Mouse (Mus musculus): ENCODE data around the gene Ly6g6c. TPM values are rescaled to one million over a fixed set of nuclear protein-coding genes. Genes with fewer than 3 reads are reported as not detected.

Gene Ly6g6c
- polyA plus RNA-seq, 1 experiment from 2014 or later, result not detected

DNA sequence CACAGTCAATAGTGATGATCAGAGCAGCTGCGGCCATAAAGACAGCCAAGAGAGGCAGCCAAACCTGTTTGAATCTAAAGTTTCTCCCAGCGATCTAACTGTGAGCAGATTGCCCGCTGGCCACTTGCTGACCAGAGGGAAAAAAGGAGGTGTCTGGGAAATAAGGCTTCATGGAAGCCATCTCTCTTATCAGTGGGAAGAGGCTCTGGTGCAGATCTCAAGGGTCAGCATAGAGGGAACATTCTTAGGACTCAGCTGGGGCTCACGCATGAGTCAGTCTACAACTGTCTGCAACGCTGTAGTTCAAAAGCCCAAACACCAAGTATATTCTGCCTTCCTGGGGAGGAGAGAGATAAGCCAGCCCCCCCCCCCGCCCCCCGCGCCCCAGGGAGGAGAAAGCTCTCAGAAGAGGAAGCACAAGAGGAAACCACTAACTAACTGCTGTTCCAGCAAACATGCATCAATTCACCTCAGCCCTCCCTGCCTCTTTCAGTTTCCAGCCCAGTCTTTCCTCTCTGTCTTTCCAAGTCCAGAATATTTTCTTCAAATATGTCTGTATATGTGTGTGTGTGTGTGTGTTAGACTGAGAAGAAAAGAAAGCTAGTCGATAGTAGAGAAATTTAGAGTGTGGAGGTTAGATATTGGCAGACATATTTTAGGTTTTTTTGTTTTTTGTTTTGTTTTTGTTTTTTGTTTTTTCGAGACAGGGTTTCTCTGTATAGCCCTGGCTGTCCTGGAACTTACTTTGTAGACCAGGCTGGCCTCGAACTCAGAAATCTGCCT, 16.8 kb upstream of the Ly6g6c start:
- H3K4me3 ChIP-seq (replicated peaks), result no peak overlapping the region
- no peak overlapping the region for H3K9ac ChIP-seq (replicated peaks)
- H3K36me3 ChIP-seq, result peaks cover 12% of the 10 kb centered on the region
- no peaks in the 10 kb centered on the region for H3K27me3 ChIP-seq
- ATAC-seq (ENCODE audit: insufficient number of reproducible peaks, insufficient read depth, low FRiP score, low TSS enrichment, low read depth), result no peak
- 38% methylated on average over 10 of the region's 11 CpGs for WGBS
- H3K9me3 ChIP-seq, result no peaks in the 10 kb centered on the region
- peak overlapping the region; percentile 47 for H3K27ac ChIP-seq
- peaks cover 53% of the 10 kb centered on the region for H3K4me1 ChIP-seq (replicated peaks)
- H3K4me2 ChIP-seq, result peak overlapping the region; percentile 7; the same call in 1 of the 2 replicates

DNA sequence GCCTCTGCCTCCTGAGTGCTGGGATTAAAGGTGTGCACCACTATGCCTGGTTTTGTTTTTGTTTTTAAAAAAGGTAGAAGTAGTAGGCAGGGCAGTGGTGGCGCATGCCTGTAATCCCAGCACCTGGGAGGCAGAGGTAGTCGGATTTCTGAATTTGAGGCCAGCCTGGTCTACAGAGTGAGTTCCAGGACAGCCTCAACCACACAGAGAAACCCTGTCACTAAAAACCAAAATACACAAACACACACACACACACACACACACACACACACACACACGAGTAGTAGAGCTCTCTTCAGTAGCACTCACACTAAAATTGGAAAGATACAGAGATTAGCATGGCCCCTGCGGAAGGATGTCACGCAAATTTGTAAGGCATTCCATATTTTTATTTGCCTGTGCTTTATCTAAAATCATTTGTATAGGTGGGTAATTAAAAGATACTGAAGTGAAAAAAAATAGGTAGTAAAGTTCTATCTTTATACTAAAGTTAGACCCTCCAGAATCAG, 16.2 kb upstream of the Ly6g6c start:
- H3K4me1 ChIP-seq (replicated peaks), result peaks cover 53% of the 10 kb centered on the region
- no peak for ATAC-seq (ENCODE audit: insufficient number of reproducible peaks, insufficient read depth, low FRiP score, low TSS enrichment, low read depth)
- no peak overlapping the region for H3K9ac ChIP-seq (replicated peaks)
- H3K27ac ChIP-seq, result peak overlapping the region; percentile 95; the same call in 1 of the 2 replicates
- WGBS, result 78% methylated on average over 5 of the region's 5 CpGs
- no peaks in the 10 kb centered on the region for H3K27me3 ChIP-seq
- no peaks in the 10 kb centered on the region for H3K9me3 ChIP-seq
- H3K4me3 ChIP-seq (replicated peaks), result peak overlapping the region; percentile 70; the same call in 1 of the 2 replicates
- peaks cover 18% of the 10 kb centered on the region for H3K36me3 ChIP-seq
- H3K4me2 ChIP-seq, result peak overlapping the region; percentile 86

DNA sequence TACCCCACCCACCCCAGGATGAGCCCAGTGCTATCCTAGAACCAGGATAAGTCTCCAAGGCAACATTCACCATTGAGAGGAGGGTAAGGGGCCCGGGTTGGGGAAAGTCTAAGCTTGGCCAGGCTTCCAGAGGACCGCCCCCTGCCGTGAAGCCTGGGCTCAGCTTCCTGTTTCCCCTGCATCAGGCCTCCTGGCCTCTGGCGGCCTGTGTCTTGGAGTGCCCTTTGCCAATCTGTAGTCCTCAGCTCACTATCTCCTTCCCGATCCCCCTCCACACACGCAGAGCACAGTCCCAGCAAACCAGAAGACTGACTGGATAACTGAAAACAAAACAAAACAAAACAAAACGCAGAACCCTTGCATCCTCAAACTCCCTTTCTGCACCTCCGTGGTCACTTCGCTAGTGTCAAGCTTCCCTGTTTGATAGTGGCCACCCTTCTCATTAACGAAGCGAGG, 15.6 kb upstream of the Ly6g6c start, which contains the start of gene Clic1:
Gene Clic1 (plus strand): TSS at position 406 of the 456 bp plus-strand sequence.
- peaks cover 53% of the 10 kb centered on the region for H3K4me1 ChIP-seq (replicated peaks)
- no peak for ATAC-seq (ENCODE audit: insufficient number of reproducible peaks, insufficient read depth, low FRiP score, low TSS enrichment, low read depth)
- H3K27ac ChIP-seq, result peak within 1 kb of the TSS; percentile 95
- H3K36me3 ChIP-seq, result peaks cover 24% of the 10 kb centered on the region
- H3K9me3 ChIP-seq, result no peaks in the 10 kb centered on the region
- peak within 1 kb of the TSS; percentile 86 for H3K4me2 ChIP-seq
- peak within 1 kb of the TSS; percentile 70 for H3K4me3 ChIP-seq (replicated peaks)
- peak within 1 kb of the TSS; percentile 77 for H3K9ac ChIP-seq (replicated peaks)
- H3K27me3 ChIP-seq, result no peaks in the 10 kb centered on the region
- under 1% methylated on average over 11 of the region's 11 CpGs for WGBS

DNA sequence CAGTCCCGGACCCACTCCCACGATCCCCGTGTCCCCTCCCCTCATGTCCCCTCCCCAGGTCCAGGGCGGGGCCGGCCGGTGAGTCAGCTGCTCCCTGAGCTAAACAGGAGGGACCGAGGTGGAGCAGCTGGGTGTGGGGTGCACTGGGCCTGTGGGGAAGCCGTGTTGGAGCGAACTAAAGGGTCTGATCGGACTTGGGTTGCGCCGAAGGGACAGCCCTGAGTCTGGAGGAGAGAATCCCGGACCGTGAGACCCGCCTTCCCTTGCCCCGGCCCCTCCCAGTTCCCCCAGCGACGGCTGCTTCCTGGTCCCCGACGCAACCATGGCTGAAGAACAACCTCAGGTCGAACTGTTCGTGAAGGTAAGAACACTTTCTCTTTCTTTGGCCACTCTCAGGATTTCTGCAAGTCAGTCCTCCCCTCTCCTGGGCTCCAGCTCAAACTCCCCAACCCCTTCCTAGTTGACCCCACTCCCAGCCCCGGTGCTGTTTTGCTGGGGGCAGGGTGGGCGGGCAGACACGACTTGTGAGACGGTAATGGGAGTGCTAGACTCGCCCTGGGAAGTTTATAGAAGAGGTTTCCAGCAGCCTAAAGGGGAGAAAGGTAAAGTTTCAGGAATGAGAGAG, 14.9 kb upstream of the Ly6g6c start:
- Histone ChIP-seq H3K27ac (peak overlapping the region; percentile 95), H3K4me2 (peak overlapping the region; percentile 86), H3K4me1 (replicated peaks) (peaks cover 53% of the 10 kb centered on the region), H3K27me3 (no peaks in the 10 kb centered on the region), H3K9ac (replicated peaks) (peak overlapping the region; percentile 77), H3K4me3 (replicated peaks) (peak overlapping the region; percentile 70), H3K36me3 (peaks cover 30% of the 10 kb centered on the region), H3K9me3 (no peaks in the 10 kb centered on the region)
- no peak for ATAC-seq (ENCODE audit: insufficient number of reproducible peaks, insufficient read depth, low FRiP score, low TSS enrichment, low read depth)
- WGBS, result under 1% methylated on average over 27 of the region's 27 CpGs

DNA sequence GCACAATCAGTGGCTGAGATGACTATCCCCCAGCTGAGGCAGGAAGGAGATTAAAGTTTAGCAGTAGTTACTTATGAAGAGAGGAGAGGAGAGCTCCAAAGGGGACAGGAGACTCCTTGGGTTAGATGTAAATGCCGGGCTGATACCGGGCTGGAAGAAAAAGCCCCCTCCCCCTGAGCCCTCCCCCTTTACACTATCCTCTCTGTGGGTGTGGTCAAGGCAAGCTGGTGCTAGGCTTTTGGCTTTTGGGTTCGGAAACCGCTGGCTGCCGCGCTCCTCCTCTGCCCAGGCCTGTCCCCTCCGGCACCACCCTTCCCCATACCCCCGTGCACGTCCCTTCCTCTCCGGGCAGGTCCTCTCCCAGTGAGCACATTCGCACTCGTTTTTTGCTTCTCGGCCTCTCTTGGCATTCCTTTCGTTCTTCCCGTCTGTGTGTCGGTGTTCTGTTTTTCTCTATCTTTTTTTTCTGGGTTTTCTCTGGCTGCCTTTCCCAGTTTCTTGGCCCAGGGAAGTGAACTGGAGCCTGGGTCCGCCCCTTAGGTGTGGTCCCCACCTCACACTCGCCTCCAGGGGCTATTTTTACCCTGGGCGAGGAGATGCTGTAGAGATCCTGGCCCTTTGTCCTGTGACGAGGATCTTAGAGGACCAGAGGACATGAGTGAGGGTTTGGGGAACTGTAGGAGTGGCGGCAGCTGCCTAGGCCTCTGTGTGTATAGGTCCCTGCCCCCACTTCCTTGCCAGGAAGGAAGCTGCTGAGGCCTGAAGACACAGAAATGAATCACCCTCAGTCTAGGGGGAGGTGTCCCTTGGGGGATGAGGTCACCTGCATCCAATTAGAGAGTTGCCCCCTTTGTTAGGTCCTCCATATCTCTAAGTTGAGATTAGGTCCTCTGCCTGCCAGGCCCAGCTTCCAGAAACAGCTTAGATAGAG, 13.8 kb upstream of the Ly6g6c start:
- H3K9ac ChIP-seq (replicated peaks), result peak overlapping the region; percentile 77
- WGBS, result 1% methylated on average over 21 of the region's 21 CpGs
- no peaks in the 10 kb centered on the region for H3K9me3 ChIP-seq
- H3K27me3 ChIP-seq, result no peaks in the 10 kb centered on the region
- H3K36me3 ChIP-seq, result peaks cover 41% of the 10 kb centered on the region
- H3K4me1 ChIP-seq (replicated peaks), result peaks cover 45% of the 10 kb centered on the region
- H3K4me3 ChIP-seq (replicated peaks), result peak overlapping the region; percentile 70
- peak overlapping the region; percentile 95 for H3K27ac ChIP-seq
- peak overlapping the region; percentile 86 for H3K4me2 ChIP-seq
- no peak for ATAC-seq (ENCODE audit: insufficient number of reproducible peaks, insufficient read depth, low FRiP score, low TSS enrichment, low read depth)

DNA sequence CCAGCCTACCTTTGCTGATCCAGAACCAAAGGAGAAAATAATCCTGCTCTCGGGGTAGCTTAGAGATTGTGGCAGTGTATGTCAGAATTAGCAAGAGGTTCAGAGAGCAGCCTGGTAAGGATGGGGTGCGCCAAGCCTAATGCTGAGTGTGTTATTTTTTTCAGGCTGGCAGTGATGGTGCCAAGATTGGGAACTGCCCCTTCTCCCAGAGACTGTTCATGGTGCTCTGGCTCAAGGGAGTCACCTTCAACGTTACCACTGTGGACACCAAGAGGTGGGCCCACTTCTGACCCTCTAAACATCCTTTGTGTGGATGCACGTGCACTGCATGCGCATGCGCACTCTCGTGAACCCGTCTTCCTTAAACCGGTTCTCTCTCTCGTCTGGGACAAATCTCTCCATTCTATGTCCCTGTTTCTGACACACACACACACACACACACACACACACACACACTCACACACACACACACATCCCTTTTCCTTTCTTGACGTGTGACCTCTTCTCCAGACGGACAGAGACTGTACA, 12.9 kb upstream of the Ly6g6c start:
- peak overlapping the region; percentile 95 for H3K27ac ChIP-seq
- 89% methylated on average over 12 of the region's 12 CpGs for whole genome bisulfite sequencing
- no peaks in the 10 kb centered on the region for H3K9me3 ChIP-seq
- peak overlapping the region; percentile 70 for H3K4me3 ChIP-seq (replicated peaks)
- peaks cover 49% of the 10 kb centered on the region for H3K36me3 ChIP-seq
- no peaks in the 10 kb centered on the region for H3K27me3 ChIP-seq
- H3K4me1 ChIP-seq (replicated peaks), result peaks cover 40% of the 10 kb centered on the region
- peak overlapping the region; percentile 77 for H3K9ac ChIP-seq (replicated peaks)
- no peak for ATAC-seq (ENCODE audit: insufficient number of reproducible peaks, insufficient read depth, low FRiP score, low TSS enrichment, low read depth)
- peak overlapping the region; percentile 86 for H3K4me2 ChIP-seq

DNA sequence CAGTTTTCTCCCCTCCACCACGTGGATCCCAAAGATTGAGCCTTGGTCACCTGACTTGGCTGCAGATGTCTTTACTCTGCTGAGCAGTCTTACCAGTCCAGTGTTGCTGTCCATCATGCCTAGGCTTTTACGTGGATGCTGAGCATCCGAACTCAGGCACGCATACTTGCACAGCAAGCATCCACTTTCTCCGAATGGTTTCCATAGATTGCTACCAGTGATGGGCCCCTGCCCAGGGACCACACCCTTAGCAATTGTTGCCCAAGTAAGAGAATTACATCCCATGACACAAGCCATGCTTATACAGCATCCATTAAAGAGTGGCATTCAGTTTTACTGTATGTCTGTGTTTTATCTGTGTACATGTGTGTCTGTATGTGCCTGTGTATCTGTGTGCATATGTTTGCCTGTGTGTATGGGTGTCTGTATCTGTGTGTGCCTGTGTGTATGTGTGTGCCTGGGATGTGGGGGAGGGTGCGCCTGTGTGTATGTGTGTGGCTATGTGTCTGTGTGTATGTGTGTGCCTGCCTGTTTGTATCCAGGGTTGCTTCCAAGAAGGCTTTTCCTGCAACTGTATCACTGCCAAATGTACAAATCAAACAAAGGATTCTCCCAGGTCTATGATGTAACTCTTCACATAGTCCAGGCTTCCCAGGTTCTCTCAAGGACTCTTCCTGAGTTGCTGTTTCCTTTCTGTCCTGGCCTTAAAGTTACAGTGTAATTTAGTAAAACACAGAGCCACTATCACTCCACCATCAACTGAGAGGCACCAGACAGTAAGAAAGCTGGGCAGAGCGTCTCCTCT, 9.3 kb upstream of the Ly6g6c start:
- no peak overlapping the region for H3K4me3 ChIP-seq (replicated peaks)
- no peaks in the 10 kb centered on the region for H3K27me3 ChIP-seq
- no peak overlapping the region for H3K27ac ChIP-seq
- no peaks in the 10 kb centered on the region for H3K9me3 ChIP-seq
- peaks cover 31% of the 10 kb centered on the region for H3K4me1 ChIP-seq (replicated peaks)
- peaks cover 68% of the 10 kb centered on the region for H3K36me3 ChIP-seq
- ATAC-seq (ENCODE audit: insufficient number of reproducible peaks, insufficient read depth, low FRiP score, low TSS enrichment, low read depth), result no peak
- H3K9ac ChIP-seq (replicated peaks), result no peak overlapping the region
- WGBS, result 93% methylated on average over 7 of the region's 7 CpGs
- H3K4me2 ChIP-seq, result no peak overlapping the region

DNA sequence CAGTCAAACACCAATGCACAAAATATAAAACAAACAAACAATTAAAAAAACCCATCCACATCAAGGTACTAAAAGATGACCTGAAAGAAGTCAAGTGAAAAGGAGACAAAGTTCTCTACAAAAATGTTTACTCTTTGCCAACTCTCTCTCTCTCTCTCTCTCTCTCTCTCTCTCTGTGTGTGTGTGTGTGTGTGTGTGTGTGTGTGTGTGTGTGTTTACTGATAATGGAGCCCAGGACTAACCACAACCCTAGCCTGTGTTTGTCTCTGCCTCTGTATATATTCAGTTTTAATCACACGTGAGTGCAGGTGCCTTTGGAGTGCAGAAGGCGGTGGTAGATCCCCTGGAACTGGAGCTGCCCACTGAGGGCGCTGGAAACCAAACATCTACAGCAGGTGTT, 8.1 kb upstream of the Ly6g6c start:
- H3K27ac ChIP-seq, result no peak overlapping the region
- no peak overlapping the region for H3K4me3 ChIP-seq (replicated peaks)
- no peak for ATAC-seq (ENCODE audit: insufficient number of reproducible peaks, insufficient read depth, low FRiP score, low TSS enrichment, low read depth)
- no peaks in the 10 kb centered on the region for H3K27me3 ChIP-seq
- 80% methylated on average over 3 of the region's 3 CpGs for WGBS
- peaks cover 79% of the 10 kb centered on the region for H3K36me3 ChIP-seq
- H3K9ac ChIP-seq (replicated peaks), result no peak overlapping the region
- peaks cover 30% of the 10 kb centered on the region for H3K4me1 ChIP-seq (replicated peaks)
- H3K9me3 ChIP-seq, result no peaks in the 10 kb centered on the region
- no peak overlapping the region for H3K4me2 ChIP-seq

DNA sequence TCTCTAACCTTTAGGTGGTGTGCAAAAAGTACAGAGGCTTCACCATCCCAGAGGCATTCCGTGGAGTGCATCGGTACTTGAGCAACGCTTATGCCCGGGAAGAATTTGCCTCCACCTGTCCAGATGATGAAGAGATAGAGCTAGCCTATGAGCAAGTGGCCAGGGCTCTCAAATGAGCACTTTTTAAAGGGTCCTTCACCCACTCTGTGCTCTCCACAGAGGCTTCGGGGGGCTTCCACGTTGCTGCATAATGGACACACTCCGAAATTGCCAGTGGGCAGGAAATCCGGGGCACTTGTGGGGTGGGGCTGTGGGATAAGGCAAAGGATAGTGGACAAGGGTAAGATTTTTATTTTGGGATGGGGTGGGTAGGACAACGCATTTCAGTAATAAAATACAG, 6.9 kb upstream of the Ly6g6c start:
- peaks cover 24% of the 10 kb centered on the region for H3K4me1 ChIP-seq (replicated peaks)
- no peaks in the 10 kb centered on the region for H3K9me3 ChIP-seq
- H3K4me2 ChIP-seq, result peak overlapping the region; percentile 91
- peaks cover 79% of the 10 kb centered on the region for H3K36me3 ChIP-seq
- H3K27me3 ChIP-seq, result peaks cover 4% of the 10 kb centered on the region
- WGBS, result 66% methylated on average over 9 of the region's 9 CpGs
- peak overlapping the region; percentile 83 for H3K4me3 ChIP-seq (replicated peaks)
- H3K9ac ChIP-seq (replicated peaks), result no peak overlapping the region
- H3K27ac ChIP-seq, result peak overlapping the region; percentile 96
- ATAC-seq (ENCODE audit: insufficient number of reproducible peaks, insufficient read depth, low FRiP score, low TSS enrichment, low read depth), result no peak

Data from limb, embryonic 12.5 days (tissue).